Mouse (Mus musculus): ENCODE results near the gene Atp5l.
A peak's percentile ranks its signal among the peaks of the same experiment; 100 is the strongest.

The Atp5l gene

DNA sequence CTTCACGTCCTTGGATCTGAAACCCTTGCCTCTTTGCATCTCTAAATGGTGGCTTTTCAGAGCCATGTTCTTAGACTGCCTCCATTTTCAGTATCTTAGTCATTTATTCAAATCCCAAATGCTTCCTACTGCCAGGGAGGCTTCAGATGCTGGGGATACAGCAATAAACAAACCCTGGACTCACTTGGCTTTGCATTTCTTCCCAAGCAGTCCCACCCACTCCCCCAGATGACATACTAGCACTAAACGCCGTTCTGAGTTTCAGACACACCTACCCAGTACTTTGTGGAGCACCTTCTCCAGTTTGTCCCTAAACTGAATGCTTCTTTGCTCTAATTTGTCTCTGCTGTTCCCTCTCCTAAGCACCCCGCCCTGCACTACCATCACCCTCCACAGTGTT is 23.5 kb downstream of the Atp5l start:
- no peak for DNase-seq (ENCODE audit: inconsistent ontology term)

- peak; percentile 51 for DNase-seq (ENCODE audit: inconsistent ontology term)
Measured at GRCm38 (mm10) chr9:44892664-44893063, 27.9 kb downstream of the Atp5l start.

DNA sequence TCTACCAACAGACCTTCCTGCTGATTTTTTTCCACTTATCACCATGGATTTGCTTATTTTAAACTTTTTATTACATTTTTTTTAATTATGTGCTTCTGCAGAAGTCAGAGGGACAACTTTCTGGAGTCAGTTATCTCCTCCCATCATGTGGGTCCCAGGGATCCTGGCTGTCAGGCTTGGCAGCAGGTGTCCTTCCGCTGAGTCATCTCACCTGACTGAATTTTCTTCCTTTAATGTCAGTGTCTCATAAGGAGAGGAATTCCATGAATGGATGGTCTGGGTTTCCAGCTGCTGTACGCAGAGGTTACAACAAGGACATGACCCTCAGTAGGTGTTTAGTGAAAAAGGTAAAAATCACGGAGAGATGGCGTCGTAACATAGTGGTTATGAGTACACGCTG is 29.3 kb downstream of the Atp5l start:
- DNase-seq (ENCODE audit: inconsistent ontology term): no peak

DNA sequence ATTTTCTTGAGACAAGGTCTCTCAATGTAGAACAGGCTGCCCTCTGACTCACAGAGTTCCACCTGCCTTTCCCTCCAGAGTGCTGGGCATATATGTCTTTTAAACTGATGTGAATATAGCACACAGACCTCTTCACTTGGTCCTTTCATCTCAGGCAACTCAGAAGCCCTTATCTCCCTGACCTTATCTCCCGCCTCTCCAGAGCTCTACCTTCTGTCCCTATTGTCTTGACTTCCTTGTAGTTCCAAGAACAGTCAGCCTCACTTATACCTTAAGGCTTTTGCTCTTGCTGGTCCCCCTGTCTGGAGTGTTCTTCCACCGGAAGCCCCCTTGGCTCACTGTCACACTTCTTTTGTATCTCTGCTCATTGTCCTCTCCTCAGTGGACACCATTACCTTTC is 30.4 kb downstream of the Atp5l start:
- DNase-seq (ENCODE audit: inconsistent ontology term): no peak

- no peak for DNase-seq (ENCODE audit: inconsistent ontology term)
Measured at GRCm38 (mm10) chr9:44888114-44888624, 32.4 kb downstream of the Atp5l start.

DNA sequence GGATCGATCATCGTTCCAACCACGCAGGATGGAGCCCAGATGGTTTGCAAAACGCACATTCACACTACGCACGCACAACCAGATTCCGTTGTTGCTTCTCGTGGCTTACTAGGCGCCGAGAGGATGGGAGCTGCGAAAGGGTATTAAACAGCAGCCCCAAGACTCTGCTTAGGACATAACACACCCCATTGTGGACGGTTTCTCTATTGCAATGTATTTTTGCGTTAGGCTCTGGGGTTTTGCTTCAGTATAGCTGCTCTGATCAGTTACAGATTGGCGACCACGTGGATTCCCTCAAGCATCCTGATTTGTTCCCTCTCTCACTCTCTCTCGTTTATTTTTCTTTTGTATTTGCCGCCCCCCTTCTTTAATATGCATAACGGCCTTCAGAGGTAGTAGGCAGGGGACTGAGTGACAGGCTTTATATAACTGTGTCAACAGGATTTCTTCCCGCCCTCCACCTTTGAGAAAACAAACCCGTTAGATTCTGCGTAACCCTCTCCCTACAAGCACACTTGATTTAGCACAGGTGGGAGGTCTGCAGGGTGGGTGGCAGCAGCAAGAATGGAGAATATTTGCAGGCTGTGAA is 37.5 kb downstream of the Atp5l start:
- DNase-seq (ENCODE audit: inconsistent ontology term): no peak

- peak; percentile 59 for DNase-seq (ENCODE audit: inconsistent ontology term)
Measured at GRCm38 (mm10) chr9:44882436-44882980, 38.0 kb downstream of the Atp5l start.

- DNase-seq (ENCODE audit: inconsistent ontology term): peak; percentile 79
Measured at GRCm38 (mm10) chr9:44881941-44882435, 38.6 kb downstream of the Atp5l start.

GRCm38 (mm10) chr9:44881221-44881871 is 39.2 kb downstream of the Atp5l start, which contains the start of gene Kmt2a:
Gene Kmt2a (minus strand): TSS chr9:44881296.
- DNase-seq (ENCODE audit: inconsistent ontology term): peak; percentile 100

DNA sequence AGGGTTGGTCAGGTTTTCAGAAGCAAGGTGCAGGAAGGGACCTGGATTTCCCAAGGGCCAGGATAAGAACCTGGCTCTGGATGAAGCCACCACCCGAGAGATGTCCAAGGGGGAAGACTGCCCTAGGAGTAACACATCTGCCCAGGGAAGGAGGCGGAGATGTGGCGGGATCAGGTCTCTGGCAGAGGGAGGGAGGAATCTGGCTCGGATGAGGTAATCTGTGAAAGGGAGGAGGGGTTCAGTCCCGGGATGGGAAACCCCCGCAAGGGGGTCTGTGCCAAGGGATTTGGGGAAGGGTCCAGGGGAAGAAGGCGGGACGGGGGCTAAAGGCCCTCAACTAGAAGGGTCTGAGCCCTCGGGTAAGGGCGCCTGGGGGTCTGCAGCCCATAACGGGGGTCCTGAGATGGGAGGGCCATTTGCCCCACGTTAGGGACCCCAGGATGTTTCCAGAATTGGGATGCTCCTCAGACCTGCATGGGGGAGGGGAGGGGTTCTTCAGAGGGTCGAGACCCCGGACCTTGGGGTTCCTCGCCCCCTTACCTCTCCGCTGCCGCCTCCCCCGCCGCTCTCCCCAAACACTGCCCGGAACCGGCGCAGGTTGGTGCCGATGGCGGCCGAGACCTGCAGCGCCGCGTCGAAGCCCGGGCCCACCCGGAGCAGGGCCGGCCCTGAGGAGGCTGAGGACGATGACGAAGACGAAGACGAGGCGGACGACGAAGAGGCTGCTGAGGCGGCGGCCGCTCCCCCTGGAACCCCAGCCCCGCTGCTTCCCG is 40.0 kb downstream of the Atp5l start:
- DNase-seq (ENCODE audit: inconsistent ontology term): peak; percentile 24

DNA sequence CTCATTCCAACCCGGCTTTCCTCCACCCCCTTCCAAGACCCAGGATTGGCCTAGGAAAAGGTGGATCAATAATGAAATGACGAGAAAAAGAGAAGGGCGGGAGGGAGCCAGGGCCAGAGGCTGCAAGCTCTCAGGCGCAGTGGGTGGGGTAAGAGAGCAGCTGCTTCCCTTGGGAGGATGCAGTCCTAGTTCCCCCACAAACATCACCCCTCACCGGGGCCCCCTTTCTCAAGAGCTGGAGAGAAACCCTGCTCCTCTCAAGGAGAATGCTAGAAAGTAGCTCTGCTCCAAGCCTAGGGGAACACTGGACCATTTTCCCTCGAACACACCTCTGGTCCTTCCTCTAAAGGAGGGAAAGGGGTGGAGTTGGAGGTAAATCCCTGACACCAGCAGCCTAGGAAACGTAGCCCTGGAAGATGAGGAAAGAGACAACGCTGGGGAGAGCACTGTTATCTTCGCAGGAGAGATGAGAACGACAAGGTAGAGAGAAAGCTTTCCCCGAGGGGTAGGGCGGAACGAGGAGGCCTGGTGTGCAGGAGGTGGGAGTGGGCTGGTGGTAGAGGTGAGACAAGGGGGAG is 40.8 kb downstream of the Atp5l start:
- DNase-seq (ENCODE audit: inconsistent ontology term): peak; percentile 40

DNA sequence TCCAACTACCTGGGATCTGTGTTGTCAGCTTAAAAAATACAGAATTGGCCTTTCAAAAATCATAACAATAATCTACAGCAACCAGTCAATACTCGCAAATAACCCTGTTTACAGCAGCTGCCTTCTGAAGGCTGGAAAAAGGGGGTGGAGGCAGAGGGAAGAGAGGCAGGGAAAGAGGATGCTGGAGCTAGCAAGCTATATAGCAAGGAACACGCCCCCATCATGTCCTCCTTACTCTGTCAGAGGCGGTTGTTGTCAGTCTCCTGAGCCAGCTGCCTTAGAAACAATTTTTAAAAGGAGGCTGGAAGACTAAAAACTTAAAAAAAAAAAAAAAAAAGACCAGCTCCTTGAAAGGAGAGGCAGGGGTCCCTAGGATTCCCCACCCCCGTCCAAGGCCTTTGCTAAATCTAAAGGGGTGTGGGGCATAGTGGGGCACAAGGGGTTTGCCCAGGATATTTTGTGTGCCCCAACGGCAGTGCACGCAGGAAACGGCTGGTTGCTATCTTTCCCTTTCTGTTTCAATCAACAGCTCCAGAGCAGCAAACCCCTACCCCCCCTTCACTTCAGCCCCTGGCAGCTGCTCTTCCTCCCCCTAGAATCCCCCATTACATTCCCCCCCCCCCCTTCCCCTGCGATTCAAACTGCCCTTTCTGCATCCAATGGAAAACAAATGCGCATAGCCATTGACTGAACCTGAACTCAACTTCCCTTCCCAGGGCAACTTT is 41.6 kb downstream of the Atp5l start:
- DNase-seq (ENCODE audit: inconsistent ontology term): no peak

DNA sequence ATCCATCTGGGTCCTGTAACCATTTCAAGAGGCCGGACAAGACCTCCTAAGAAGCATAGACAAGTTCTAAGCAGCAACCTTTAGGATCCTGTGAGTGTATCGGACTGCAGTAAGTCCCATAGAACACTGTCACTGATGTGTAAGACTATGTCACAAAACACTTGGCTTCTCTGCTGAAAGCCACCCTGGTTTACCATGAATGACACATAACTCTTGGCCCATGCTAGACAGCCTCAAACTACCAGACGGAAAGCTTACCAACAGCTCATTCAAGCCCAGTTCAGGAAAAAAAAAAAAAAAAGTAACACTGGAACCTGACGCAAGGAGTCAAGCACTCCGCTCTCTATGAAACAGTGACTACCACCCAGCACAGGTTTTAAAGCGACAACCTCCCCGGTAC is 42.9 kb downstream of the Atp5l start:
- no peak for DNase-seq (ENCODE audit: inconsistent ontology term)

DNA sequence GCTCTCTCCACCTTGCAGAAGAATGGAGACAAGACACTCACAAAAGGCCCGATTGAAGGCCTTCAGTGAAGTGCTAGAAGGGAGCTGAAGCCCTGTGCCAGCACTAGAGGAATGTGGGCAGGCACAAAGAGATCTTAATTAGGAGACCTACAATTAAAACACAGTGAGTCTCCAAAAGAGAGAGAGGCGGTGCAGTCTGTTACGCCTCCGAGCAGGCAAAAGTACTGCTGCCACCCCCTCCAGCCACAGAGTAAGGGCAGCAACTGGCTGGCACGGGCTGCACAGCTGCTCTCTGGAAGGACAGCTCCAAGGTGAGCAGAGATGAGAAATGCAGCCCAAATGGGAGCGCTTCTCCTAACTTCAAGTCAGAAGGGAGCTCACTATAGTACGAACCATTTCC is 45.1 kb downstream of the Atp5l start:
- DNase-seq (ENCODE audit: inconsistent ontology term): peak; percentile 75

- DNase-seq (ENCODE audit: inconsistent ontology term): no peak
Measured at GRCm38 (mm10) chr9:44874198-44874597, 46.3 kb downstream of the Atp5l start.

DNA sequence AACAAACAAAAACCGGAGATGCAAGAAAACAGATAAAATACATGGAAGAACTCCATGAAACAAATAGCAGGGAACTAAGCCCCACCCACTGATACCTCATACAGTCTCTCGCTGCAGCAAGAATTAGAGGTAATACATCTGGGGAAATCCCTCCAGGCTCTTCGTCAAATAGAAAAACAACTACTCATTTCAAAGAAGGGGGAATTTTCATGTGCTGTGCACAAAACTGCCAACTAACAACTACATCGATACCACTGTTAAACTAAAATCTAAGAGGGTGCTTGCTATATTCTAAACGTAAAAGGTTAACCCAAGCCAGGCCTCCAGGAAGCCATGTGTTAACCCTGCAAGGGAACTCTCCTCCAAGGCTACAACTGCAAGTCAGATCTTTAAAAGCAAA is 46.9 kb downstream of the Atp5l start:
- no peak for DNase-seq (ENCODE audit: inconsistent ontology term)

GRCm38 (mm10) chr9:44868336-44869094 is 52.0 kb downstream of the Atp5l start:
- no peak for DNase-seq (ENCODE audit: inconsistent ontology term)

DNA sequence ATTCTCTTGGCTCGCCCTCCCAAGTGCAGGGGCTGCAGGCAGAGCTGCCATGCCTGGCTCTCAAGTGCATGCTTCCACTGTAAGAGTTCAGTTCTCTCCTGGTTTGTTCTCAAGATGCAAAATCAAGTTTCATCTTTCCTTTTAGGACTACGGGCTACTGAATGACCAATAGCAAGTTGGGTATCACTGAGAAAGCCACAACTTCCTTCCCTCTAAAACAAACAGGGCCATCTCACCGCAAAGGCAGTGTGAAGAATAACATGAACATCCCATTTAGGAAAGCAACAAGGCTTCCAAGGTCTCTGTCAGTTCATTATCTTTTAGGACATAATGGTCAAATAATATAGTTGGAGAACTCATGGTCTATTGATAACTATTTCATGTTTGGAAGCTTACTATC is 52.9 kb downstream of the Atp5l start:
- DNase-seq (ENCODE audit: inconsistent ontology term): no peak

- DNase-seq (ENCODE audit: inconsistent ontology term): peak; percentile 54
Measured at GRCm38 (mm10) chr9:44866501-44867240, 53.9 kb downstream of the Atp5l start.

Data from Muller cell, postnatal 12 days (primary cell).